Mouse (Mus musculus) embryonic facial prominence, embryonic 13.5 days (tissue): ENCODE results near the gene Ddost. TPM values are rescaled to one million over a fixed set of nuclear protein-coding genes. Genes with fewer than 3 reads are reported as not detected.

Experiments used
- ATAC-seq: fragments of 200-750 bp; cut with Nextera tagmentation; 2 replicates; pipeline ENCODE4 v1.8.0; 2017; ENCODE audit warnings: low read depth; ENCODE audit not compliant: insufficient number of reproducible peaks, insufficient read depth, low FRiP score, low TSS enrichment
- H3K27ac ChIP-seq: fragments of 300-500 bp; sonication (generic); 2 replicates; pipeline ENCODE4 v1.5.1; 2015; ENCODE audit warnings: moderate library complexity, mild to moderate bottlenecking, inconsistent platforms
- H3K27me3 ChIP-seq: fragments of 300-500 bp; sonication (generic); 2 replicates; pipeline ENCODE4 v1.6.1; 2015; ENCODE audit warnings: mild to moderate bottlenecking, inconsistent platforms
- H3K36me3 ChIP-seq: fragments of 300-500 bp; sonication (generic); 2 replicates; pipeline ENCODE4 v1.6.1; 2015; ENCODE audit warnings: mild to moderate bottlenecking, inconsistent platforms
- H3K4me1 ChIP-seq: fragments of 300-500 bp; sonication (generic); 2 replicates; pipeline ENCODE4 v1.6.1; 2015; ENCODE audit warnings: inconsistent platforms
- H3K4me2 ChIP-seq: fragments of 300-500 bp; sonication (generic); 2 replicates; pipeline ENCODE4 v1.6.1; 2015; ENCODE audit warnings: moderate library complexity, mild to moderate bottlenecking, inconsistent platforms
- H3K4me3 ChIP-seq: fragments of 300-500 bp; sonication (generic); 2 replicates; pipeline ENCODE4 v1.5.1; 2015; ENCODE audit warnings: mild to moderate bottlenecking, inconsistent platforms
- H3K9ac ChIP-seq: fragments of 300-500 bp; sonication (generic); 2 replicates; pipeline ENCODE4 v1.6.1; 2015; ENCODE audit warnings: mild to moderate bottlenecking, inconsistent platforms
- H3K9me3 ChIP-seq: fragments of 300-500 bp; sonication (generic); 2 replicates; pipeline ENCODE4 v1.6.1; 2016; ENCODE audit warnings: inconsistent platforms
- WGBS: fragments of 180-500 bp; shearing (Covaris S2); methylation state at CpG from one replicate; pipeline ENCODE4 v1.1.7; 2015; ENCODE audit warnings: mixed read lengths; 5-methylcytosine and 5-hydroxymethylcytosine counted together
- polyA plus RNA-seq: library from polyadenylated mRNA; unstranded; fragments of >200 nt; fragmentation: Nextera tagmentation; extraction: Ambion mirVana; gene quantifications from 2 replicates; pipeline ENCODE4 v1.2.1, GENCODE M21; 2015

Ddost gene
- polyA plus RNA-seq, 1 experiment from 2014 or later = 321 TPM

DNA sequence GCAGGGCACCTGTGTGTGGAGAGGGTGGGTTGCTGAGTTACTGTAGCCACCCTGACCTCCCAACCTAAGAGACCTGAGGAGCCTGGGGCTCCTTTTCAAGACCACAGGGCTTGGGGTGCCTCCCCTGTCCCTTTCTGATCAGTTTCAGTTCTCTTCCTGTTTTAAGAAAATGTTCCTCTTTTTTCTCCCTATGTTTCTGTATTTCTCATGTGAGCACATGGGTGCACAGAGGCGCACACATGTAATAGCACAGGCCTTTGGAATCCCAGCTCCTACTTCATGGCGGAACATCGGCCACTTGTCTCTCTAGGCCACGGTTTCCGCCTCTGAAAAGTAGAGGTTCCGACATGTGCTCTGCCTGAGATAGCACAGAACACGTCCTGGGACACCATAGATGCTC, 15.8 kb upstream of the Ddost start:
- no peak overlapping the region for H3K27ac ChIP-seq
- H3K9me3 ChIP-seq = 0 out of 2 replicates have a peak, but pooled peaks cover 3% of the 10 kb centered on the region
- no peaks in the 10 kb centered on the region for H3K36me3 ChIP-seq
- no peak overlapping the region for H3K4me3 ChIP-seq
- 78% methylated on average over 7 of the region's 7 CpGs for WGBS
- no peak overlapping the region for H3K9ac ChIP-seq
- H3K27me3 ChIP-seq = 0 out of 2 replicates have a peak, but pooled peaks cover 5% of the 10 kb centered on the region
- no peaks in the 10 kb centered on the region for H3K4me1 ChIP-seq
- H3K4me2 ChIP-seq = no peak overlapping the region
- ATAC-seq = no peak

DNA sequence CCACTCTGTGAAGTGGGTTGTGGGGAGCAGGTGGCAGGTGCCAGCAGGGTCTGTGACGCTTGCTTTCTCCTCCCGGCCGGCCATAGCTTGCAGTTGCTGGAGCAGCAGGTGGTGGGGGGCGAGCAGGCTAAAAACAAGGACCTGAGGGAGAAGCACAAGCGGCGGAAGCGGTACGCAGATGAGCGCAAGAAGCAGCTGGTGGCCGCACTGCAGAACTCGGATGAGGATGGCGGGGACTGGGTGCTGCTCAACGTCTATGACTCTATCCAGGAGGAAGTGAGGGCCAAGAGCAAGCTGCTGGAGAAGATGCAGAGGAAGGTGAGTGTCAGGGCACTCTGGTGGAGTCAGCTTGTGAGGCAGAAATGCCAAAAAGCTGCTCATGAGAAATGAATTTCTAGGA, 12.5 kb upstream of the Ddost start:
- Histone ChIP-seq H3K27me3 (0 out of 2 replicates have a peak, but pooled peaks cover 5% of the 10 kb centered on the region), H3K9me3 (no peaks in the 10 kb centered on the region), H3K4me3 (no peak overlapping the region), H3K4me2 (no peak overlapping the region), H3K27ac (no peak overlapping the region), H3K36me3 (no peaks in the 10 kb centered on the region), H3K4me1 (no peaks in the 10 kb centered on the region), H3K9ac (no peak overlapping the region)
- no peak for ATAC-seq
- 91% methylated on average over 13 of the region's 13 CpGs for WGBS

DNA sequence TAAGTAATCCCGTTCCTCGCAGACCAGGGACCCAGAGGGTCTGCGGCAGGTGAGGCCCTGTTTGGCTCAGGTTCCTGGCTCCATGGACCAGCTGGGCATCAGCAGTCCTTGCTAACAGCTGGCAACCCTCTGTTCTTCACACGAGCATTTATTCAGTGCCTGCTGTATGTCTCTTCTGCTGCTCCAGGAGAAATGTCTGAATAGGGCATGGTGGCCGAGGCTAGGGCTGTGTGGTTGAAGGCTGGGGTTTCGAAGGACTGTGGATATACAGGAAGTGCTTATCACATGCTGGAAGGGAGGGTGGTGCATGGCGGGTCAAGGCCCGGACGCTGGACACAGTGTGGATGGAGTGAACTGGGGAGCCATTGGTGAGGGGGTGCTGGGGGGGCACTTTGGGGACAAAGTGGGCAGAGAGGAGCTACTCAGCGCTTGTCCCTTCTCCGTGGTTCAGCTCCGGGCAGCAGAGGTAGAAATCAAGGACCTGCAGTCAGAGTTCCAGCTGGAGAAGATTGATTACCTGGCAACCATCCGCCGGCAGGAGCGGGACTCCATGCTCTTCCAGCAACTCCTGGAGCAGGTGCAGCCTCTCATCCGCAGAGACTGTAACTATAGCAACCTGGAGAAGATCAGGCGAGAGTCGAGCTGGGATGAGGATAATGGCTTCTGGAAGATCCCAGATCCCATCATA, 11.1 kb upstream of the Ddost start:
- H3K27ac ChIP-seq = no peak overlapping the region
- H3K4me2 ChIP-seq = no peak overlapping the region
- no peaks in the 10 kb centered on the region for H3K9me3 ChIP-seq
- no peaks in the 10 kb centered on the region for H3K36me3 ChIP-seq
- H3K4me3 ChIP-seq = no peak overlapping the region
- WGBS = 79% methylated on average over 18 of the region's 18 CpGs
- ATAC-seq = no peak
- H3K27me3 ChIP-seq = no peaks in the 10 kb centered on the region
- no peaks in the 10 kb centered on the region for H3K4me1 ChIP-seq
- H3K9ac ChIP-seq = no peak overlapping the region

DNA sequence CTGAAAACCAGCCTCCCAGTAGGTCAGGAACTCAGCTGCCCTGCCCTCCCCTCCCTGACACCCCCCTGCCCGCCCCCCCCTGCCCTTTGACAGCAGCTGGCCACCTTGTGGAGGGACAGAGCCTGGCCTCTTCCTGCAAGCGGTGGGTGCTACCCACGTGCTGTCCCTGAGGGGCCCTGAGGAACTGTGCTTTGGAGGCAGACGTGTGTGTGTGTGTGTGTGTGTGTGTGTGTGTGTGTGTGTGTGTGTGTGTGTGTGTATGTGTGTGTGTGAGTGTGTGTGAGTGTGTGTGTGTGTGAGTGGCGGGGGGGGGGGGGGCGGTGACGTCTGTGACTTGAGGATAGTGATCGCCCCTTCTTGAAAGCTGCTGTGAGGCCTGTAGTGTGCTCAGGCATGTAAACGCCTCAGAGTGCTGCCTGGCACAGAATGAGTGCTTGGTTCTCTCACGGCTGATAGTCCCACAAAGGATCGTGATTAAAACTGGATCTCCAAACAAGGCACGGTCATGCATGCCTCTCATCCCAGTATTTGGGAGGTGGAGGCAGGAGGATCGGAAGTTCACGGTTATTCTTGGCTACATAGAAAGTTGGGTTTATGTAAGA, 10.5 kb upstream of the Ddost start:
- Histone ChIP-seq H3K9ac (no peak overlapping the region), H3K36me3 (no peaks in the 10 kb centered on the region), H3K4me3 (no peak overlapping the region), H3K4me2 (no peak overlapping the region), H3K27ac (no peak overlapping the region), H3K9me3 (no peaks in the 10 kb centered on the region), H3K27me3 (no peaks in the 10 kb centered on the region), H3K4me1 (no peaks in the 10 kb centered on the region)
- 76% methylated on average over 11 of the region's 14 CpGs for WGBS
- no peak for ATAC-seq

DNA sequence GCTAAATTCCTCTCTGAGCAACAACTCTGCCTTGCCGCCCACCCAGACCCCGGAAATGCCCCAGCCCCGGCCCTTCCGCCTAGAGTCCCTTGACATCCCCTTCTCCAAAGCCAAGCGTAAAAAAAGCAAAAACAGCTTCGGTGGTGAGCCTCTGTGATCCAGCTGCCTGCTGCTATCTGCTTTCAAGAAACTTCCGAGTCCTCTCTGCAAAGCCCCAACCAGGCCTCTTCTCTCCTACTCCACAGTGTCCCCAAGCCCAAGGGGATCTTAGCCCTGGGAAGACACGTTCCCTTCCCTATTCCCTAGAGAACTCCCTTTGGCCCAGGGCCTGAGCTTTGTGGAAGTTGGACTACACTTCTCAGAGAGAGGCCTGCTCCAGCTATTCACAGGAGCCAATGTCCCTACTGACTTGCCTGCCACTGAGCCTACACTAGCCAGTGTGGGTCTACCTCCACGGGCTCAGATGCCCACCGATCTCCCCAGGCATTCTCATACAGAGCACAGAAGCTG, 3.2 kb upstream of the Ddost start:
- Histone ChIP-seq H3K27me3 (no peaks in the 10 kb centered on the region), H3K4me3 (no peak overlapping the region), H3K27ac (no peak overlapping the region), H3K9me3 (no peaks in the 10 kb centered on the region), H3K4me1 (peaks cover 23% of the 10 kb centered on the region), H3K9ac (no peak overlapping the region), H3K36me3 (no peaks in the 10 kb centered on the region), H3K4me2 (no peak overlapping the region)
- no peak for ATAC-seq
- 84% methylated on average over 10 of the region's 10 CpGs for WGBS

DNA sequence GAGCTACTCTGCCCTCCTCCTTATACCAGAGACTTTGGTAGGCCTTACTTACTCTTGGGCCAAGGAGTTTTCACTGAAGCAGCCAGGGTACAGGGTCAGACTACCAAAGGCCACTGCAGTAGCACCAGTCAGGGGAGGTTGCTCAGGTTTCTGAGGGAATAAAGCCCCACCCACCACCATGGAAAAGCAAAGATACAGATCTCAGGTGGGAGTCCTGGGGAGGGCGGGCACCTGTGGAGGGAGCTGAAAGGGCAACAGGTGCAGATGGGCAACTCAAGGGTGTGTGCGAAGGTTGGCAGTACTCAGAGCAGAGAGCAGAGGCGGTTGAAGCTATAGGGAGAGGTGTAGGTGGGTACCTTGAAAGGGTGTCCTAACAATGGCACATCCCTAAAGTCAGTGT, 1.5 kb upstream of the Ddost start:
- Histone ChIP-seq H3K9me3 (no peaks in the 10 kb centered on the region), H3K27ac (no peak overlapping the region), H3K9ac (peak overlapping the region; percentile 80; the same call in 1 of the 2 replicates), H3K36me3 (peaks cover 15% of the 10 kb centered on the region), H3K4me3 (no peak overlapping the region), H3K27me3 (no peaks in the 10 kb centered on the region), H3K4me1 (peaks cover 27% of the 10 kb centered on the region), H3K4me2 (0 out of 2 replicates have a peak overlapping the region, but pooled peaks have one; percentile 92)
- 92% methylated on average over 3 of the region's 3 CpGs for WGBS
- no peak for ATAC-seq

DNA sequence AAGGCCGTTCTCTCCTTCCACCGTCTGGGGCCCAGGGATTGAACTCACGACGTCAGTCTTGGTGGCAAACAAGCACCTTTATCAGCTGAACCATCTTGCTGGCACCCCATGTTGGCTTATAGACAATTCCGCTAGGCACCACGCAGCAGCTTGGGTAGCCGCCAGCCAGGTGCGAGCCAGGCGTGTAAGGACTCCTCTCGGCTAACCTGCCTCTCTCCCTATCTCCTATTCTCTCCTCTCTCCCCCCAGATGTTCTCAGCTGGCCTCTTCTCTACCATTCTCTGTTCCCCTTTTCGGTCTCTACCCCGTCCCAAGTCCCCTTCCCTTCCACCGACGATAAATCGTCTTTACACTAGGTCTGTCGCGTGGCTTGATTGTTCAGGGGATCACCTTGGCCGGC, 788 bp upstream of the Ddost start:
- Histone ChIP-seq H3K27me3 (no peaks in the 10 kb centered on the region), H3K36me3 (peaks cover 21% of the 10 kb centered on the region), H3K27ac (peak overlapping the region; percentile 45), H3K4me1 (peaks cover 27% of the 10 kb centered on the region), H3K9ac (peak overlapping the region; percentile 80), H3K4me2 (peak overlapping the region; percentile 92), H3K4me3 (peak overlapping the region; percentile 98), H3K9me3 (no peaks in the 10 kb centered on the region)
- no peak for ATAC-seq
- 16% methylated on average over 18 of the region's 18 CpGs for WGBS

DNA sequence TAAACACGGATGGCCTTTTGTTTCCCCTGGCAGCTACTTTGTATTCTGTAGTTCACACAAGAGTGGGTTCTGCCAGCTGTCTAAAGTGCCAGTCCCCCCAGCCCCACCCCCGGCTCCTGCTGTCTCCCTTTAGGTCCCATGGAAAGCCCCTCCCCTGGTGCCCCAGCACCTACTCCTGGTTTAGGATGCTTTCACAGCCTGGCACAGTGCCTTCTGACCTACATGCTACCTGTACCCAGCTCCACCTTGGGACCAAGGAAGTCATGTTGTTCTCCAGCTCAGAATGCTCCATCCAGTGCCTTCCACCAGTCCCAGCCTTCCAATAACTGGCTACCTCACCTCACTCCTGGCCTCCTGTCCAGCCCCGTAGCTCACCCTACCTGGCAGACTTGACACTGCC, 2.5 kb downstream of the Ddost start:
- no peak for ATAC-seq
- Histone ChIP-seq H3K4me2 (no peak overlapping the region), H3K9me3 (no peaks in the 10 kb centered on the region), H3K27me3 (no peaks in the 10 kb centered on the region), H3K4me1 (peaks cover 27% of the 10 kb centered on the region), H3K4me3 (no peak overlapping the region), H3K27ac (no peak overlapping the region), H3K9ac (no peak overlapping the region), H3K36me3 (peaks cover 52% of the 10 kb centered on the region)
- WGBS = 85% methylated on average over 3 of the region's 3 CpGs

DNA sequence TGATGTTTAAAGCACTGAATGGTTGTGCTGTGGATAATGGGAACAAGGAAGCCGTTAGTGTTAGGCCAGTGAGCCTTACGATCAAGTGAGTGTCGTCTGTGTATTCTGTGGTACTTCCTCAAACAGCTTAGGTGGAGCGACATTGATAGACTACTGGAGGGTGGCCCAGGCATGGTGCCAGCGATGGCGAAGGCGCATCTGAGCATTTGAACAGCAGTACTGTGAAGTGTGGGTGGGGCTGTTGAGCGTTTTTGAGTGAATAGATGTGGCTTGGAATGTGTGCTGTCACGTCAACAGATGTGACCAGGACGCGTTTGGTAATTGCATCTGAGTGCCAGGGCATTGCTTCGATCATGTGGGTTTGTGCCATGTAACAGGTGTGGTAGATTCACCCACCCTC, 3.2 kb downstream of the Ddost start:
- Histone ChIP-seq H3K4me2 (no peak overlapping the region), H3K4me3 (no peak overlapping the region), H3K9ac (no peak overlapping the region), H3K36me3 (peaks cover 59% of the 10 kb centered on the region), H3K4me1 (peaks cover 27% of the 10 kb centered on the region), H3K27me3 (no peaks in the 10 kb centered on the region), H3K9me3 (no peaks in the 10 kb centered on the region), H3K27ac (no peak overlapping the region)
- ATAC-seq = no peak
- WGBS = 95% methylated on average over 12 of the region's 12 CpGs

DNA sequence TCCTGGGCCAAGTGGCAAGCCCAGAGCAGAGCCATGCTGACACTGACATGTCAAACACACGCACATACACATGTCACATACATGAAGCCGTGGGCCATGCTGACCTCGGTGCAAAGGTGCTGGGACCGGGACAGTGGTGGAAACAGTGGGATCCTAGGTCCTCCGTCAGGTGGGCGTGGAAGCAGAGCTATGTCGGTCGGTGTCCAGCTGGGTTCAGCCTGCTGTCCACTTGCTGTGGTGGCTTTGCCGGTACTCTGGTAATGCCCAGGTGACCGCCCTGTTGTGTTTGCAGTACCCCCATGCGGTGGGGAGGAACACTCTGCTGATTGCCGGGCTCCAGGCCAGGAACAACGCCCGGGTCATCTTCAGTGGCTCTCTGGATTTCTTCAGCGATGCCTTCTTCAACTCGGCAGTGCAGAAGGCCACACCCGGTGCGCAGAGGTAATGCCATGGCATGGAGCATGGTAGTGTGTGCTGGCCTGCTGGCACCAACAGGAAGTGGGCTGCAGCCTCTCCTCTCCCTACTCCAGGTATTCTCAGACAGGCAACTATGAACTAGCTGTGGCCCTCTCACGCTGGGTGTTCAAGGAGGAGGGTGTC, 5.9 kb downstream of the Ddost start:
- Histone ChIP-seq H3K4me2 (no peak overlapping the region), H3K4me3 (no peak overlapping the region), H3K4me1 (peaks cover 12% of the 10 kb centered on the region), H3K27ac (no peak overlapping the region), H3K36me3 (peaks cover 85% of the 10 kb centered on the region), H3K27me3 (no peaks in the 10 kb centered on the region), H3K9ac (no peak overlapping the region), H3K9me3 (no peaks in the 10 kb centered on the region)
- WGBS = 95% methylated on average over 19 of the region's 19 CpGs
- ATAC-seq = no peak

DNA sequence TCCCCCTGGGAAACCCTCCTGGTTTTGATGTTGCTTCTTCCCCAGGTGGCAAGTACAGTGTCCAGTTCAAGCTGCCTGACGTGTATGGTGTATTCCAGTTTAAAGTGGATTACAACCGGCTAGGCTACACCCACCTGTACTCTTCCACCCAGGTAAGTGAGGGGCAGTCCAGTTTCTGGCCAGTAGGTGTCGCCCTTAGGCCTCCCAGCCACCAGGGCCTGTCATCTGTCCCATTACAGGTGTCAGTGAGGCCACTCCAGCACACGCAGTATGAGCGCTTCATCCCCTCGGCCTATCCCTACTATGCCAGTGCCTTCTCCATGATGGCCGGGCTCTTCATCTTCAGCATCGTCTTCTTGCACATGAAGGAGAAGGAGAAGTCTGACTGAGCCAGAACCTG, 7.1 kb downstream of the Ddost start:
- Histone ChIP-seq H3K27ac (no peak overlapping the region), H3K4me2 (no peak overlapping the region), H3K9ac (no peak overlapping the region), H3K4me3 (no peak overlapping the region), H3K27me3 (no peaks in the 10 kb centered on the region), H3K9me3 (no peaks in the 10 kb centered on the region), H3K36me3 (peaks cover 95% of the 10 kb centered on the region), H3K4me1 (peaks cover 1% of the 10 kb centered on the region; the same call in 1 of the 2 replicates)
- ATAC-seq = no peak
- WGBS = 63% methylated on average over 8 of the region's 8 CpGs

DNA sequence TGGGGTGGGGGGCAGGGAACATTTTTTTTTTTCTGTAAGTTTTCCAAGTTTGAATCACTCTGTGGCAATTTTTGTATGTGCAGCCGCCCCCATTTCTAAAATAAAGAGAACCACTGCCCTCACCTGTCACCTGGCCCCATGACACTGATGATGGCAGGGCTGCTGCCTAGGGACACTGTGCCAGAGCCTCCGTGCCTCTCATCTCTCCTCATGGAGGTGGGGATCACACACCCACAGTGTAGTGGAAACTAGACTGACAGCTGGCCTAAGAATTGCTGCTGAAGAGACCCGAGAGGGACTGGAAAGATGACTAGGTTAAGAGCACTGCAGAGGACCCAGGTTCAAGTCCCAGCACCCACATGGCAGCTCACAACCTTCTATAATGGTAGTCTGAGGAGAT, 7.6 kb downstream of the Ddost start:
- Histone ChIP-seq H3K4me3 (no peak overlapping the region), H3K4me2 (no peak overlapping the region), H3K36me3 (peaks cover 95% of the 10 kb centered on the region), H3K9me3 (no peaks in the 10 kb centered on the region), H3K4me1 (no peaks in the 10 kb centered on the region; the same call in 1 of the 2 replicates), H3K27me3 (no peaks in the 10 kb centered on the region), H3K27ac (no peak overlapping the region), H3K9ac (no peak overlapping the region)
- 89% methylated on average over 3 of the region's 3 CpGs for WGBS
- ATAC-seq = no peak
